Mouse (Mus musculus): ENCODE measurements around the gene Utf1.
A peak's percentile ranks its signal among the peaks of the same experiment; 100 is the strongest.

Gene Utf1

DNA sequence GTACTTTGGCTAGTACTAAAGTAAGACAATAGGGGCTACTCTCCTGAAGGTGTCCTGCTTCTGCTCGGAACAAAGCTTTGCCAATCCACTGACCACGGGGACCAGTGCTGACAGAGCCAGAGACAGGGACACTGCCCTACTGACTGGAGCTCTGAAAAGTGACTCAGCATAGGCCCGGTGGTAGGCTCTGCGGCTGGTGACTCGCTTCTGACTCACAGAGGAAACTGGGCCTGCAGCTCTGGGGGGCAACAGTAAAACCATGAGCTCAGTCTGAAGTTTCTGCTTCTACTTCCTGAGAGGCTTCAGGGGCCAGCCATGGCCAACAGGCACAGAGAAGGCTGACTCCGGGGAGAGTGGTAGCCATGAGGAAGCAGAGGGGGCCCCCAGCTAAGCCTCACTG lies 27.8 kb downstream of the Utf1 start:
- DNase-seq (ENCODE audit: low read depth, low spot score), result no peak

DNA sequence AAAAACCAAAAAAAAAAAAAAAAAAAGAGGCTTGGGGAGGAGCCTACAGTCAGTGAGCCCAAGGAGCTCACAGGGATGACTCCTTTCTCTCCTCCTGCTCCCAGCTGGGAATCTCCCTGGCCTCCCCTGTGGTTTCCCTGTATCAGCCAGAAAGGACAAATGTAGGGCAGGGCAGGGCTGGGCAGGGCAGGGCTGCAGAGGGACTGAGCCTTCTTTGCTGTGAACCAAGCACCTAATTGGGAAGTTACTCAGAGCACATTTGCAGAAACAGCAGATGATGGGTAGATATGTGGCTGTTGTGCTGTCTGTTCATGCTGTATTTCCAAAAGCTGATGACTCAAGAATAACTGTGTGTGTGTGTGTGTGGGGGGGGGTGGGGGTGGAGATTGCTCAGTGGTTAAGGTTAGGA lies 29.3 kb downstream of the Utf1 start:
- DNase-seq (ENCODE audit: low read depth, low spot score), result no peak

DNA sequence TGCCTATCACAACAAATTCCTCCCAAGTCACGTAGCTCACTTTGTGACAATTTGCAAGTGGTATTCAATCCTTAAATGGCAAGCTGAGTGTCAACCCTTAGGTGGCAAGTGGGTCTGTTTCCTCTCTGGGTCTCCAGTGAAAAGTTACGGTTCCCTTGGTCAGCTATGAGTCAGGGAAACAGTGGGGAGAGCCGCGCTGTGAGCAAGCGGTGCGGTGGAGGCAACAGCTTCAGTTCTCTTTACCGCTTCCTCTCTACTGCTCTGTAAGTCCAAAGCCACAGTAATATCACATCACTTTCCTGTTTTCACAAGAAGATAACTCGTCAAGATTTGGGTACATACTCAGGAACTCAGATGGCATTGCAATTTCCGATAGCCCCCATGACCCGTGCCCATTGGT lies 30.7 kb downstream of the Utf1 start:
- DNase-seq (ENCODE audit: low read depth, low spot score), result no peak

DNA sequence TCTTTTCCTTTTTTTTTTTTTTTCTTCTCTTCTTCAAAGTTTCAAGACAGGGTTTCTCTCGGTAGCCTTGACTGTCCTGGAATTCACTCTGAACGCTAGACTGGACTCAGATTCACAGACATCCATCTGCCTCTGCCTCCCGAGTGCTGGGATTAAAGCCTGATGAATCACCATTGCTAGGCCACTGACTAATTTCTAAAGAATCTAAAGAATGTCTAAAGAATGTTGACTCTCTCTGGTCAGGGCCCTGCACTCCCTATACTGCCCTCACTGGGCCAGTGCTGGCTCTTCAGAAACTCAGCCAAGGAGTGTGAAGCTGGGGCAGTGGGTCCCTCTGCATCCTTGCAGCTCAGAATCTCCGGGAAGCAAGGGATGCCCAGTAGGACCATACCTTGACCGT lies 31.9 kb downstream of the Utf1 start:
- no peak for DNase-seq (ENCODE audit: low read depth, low spot score)

DNA sequence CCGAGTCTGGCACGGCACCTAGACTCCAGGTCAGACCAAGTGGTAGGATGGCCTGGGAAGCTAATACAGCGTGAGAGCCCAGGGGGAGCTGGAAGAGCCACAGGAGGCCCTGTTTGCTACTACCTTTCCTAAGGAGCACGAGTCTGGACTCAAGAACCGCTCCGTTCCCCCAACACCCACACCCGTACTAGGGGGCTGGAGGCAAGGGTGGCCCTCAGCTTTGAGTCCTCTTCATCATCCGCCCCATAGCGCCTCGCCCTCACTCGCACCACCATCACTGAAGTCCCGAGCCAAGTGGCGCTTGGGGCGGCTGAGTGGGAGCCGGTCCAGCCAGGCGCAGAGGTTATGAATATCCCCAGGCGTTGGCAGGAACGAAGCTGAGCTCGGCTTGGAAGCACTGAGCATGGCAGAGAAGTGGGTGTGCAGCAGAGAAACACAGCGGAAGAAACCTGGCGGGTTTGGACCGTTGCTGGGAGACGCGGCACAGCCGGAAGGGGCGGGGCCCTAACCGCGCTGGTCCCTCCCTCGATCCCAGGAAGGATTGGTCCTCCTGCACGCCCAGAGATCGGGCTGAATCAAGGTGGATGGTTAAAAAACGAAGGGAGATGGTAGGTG lies 34.8 kb downstream of the Utf1 start, which contains the start of gene 6430531B16Rik:
6430531B16Rik (minus strand) TSS at position 478 of the 615 bp plus-strand sequence.
- DNase-seq (ENCODE audit: low read depth, low spot score), result peak; percentile 78

DNA sequence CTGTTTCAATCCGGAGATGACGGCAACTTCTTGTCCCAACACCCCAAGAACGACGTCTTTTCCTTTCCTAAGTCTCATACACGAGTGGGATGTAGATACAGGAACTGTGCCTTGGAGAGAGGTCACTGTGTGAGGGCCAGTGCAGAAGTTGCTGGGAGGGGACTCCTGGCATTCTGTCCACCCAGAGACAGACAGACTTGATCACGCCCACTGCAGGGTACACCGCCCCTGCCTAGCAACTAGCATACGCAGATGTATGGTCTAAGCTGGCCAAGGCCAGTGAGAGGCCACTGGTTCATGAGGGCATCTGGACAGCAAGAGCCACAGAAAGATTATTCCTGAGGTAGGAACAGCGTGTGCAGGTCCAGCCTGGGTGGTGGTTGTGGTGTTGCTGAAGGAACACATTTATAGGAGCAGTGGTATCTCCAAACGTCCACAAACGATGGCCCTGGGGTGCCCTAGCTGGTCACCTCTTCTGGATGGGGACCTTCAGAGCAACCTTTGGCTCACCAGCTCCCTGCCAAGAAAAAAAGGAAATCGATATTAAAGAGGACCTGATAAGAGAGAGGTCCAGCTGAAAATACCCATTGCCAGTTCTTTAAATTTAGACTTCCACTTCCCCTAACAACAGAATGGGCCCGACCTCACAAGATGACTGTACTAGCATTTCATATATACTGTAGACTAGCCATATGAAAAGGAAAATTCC lies 35.6 kb downstream of the Utf1 start:
- no peak for DNase-seq (ENCODE audit: low read depth, low spot score)

DNA sequence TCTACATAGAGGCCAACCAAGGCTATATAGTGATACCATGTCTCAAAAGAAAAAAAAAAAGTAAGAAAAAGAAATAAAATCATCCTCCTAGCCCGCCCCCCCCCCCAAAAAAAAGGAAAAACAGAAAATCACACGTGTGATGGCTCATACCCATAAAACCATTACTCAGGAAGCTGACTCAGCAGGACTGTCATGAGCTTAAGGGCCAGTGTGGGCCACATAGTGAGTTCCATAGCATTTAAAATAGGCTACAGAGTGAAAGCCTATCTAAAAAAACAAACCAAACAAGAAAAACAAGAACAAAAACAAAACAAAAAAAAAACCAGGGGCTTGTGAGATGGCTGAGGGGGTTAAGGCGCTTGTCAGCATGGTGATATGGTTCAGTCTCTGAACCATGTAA lies 37.2 kb downstream of the Utf1 start:
- DNase-seq (ENCODE audit: low read depth, low spot score), result no peak

DNA sequence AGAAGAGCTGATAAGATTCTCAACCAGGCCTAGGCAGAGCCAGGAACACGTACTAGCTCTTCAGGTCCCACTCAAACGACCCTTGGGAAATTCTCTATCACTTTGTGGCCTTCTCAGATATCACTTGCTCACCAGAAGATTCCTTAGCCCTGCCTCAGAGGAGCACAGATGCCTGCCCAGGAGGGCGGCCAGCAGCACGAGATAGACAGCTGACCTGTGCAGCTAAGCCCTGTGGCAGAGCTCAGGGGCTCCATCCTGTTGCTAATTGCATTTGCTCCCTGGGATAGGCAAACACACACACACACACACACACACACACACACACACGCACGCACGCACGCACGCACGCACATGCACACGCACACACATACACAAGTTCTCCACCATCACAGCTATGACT lies 38.5 kb downstream of the Utf1 start:
- DNase-seq (ENCODE audit: low read depth, low spot score), result no peak

DNA sequence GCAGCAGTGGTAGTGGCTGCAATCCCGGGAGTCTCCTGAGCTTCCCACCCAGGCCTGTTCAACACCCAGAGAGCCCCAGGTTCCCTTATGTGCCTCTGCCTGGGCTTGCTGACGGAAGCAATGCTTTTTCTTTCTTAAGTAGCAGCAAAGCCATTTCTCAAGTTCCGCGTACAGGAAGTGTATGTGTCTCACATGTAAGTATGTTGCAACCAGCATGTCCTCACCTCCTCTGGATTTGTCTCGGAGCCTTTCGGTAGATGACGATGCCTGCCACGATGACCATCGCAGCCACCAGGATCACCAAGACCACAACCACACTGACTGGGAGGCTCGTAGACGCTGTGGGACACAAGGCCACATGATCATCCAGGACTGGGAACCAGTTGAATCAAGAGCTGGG lies 40.9 kb downstream of the Utf1 start:
- DNase-seq (ENCODE audit: low read depth, low spot score), result no peak

DNA sequence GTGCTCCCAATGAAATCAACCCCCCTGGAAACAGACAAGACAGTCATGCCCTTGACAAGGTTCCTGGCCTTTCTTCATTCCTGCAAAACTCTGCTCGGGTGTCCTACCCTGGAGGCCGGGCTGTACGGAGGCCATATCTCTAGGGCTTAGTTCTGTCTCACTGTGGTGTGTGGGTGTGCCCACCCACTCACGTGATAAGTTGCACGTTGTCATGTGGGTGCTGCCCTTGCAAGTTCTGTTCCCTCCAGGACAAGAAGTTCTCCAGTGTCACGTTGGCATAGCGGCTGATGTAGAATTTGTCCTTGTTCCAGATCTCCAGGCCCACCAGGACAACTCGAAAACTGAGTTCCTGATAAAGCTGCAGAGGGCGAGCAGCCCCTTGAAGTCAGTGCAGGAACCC lies 44.7 kb downstream of the Utf1 start:
- DNase-seq (ENCODE audit: low read depth, low spot score), result no peak

DNA sequence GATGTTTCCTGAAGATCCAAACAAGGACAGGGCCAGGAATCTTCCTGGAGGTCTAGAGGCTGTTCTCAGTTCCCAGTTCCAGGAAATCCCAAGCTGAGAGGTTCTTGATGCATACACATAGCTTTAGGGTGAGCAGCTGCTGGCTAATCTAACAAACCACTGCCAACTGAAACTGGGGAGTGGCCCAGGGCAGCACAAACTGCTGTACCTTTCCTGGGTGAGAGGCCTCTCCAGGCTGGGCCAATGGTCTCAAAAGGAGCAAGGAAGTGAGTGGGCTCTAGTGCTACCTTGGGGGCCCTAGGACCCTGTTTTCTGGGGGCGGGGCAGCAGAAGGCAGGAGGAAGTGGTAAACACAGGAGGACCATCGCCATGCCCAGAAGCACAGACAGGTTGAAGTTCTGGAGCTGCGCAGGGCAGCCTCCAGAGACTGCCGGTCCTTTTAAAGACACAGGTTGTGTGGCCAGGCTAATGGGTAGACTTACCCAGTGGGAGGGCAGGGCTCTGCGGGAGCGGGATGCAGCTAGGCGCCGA lies 47.3 kb downstream of the Utf1 start:
- no peak for DNase-seq (ENCODE audit: low read depth, low spot score)

DNA sequence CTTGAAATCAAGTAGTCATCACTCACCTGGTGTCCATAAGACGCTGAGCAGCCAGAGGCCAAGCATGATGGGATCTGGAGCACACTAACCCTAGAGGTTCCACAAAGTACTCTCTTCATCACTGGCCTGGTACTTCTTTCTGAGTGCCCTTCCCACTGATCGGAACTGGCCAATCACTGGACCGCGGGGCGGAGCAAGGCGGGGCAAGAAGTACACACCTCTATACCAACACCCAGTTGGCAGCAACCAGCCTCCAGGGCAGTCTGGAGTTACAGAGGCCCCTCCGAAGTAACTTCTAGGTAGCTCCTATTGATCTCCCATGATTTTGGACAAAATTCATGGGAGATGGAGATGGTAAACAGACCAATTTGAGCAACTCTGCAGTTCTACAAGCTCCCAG lies 48.8 kb downstream of the Utf1 start, which contains the start of gene Adam8:
Adam8 (minus strand) TSS at position 157 of the 400 bp plus-strand sequence.
- no peak for DNase-seq (ENCODE audit: low read depth, low spot score)

DNA sequence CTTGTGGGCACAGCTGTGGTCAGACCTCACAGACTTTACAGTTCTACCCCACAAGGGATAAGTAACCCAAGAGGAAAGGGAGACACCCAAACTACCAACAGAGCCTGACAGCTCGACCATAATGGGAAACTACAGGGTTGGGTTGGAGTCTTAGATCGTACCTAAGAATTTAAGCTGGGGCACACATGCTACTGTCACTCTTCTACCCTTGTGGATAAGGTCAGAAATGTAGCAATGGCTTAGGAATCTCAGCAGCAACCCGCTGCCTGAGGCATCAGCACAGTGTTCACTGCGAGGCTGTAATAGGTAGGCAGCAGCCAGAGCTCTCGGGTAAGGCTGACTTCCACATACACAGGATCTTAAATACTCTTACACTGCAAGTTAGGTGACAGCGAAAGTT lies 49.9 kb downstream of the Utf1 start:
- no peak for DNase-seq (ENCODE audit: low read depth, low spot score)

DNA sequence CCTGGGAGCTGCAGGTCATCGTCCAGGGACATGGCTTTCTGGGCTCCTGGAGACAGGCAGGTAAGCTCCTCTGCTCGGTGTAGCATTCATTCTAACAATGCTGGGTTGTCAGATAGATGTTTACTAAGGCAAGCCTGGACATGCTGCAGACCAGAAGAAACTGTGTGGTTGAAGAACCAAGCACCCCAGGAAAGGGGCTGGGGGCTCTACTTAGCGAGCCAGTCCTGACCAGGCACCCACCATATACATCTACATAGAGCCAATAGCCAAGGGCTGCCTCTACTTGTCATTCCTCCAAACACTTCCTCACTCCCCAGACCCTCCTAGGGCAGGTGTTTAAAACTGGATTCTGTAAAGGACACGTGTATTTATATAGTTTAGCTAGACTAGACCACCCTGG lies 50.6 kb downstream of the Utf1 start:
- DNase-seq (ENCODE audit: low read depth, low spot score), result no peak

DNA sequence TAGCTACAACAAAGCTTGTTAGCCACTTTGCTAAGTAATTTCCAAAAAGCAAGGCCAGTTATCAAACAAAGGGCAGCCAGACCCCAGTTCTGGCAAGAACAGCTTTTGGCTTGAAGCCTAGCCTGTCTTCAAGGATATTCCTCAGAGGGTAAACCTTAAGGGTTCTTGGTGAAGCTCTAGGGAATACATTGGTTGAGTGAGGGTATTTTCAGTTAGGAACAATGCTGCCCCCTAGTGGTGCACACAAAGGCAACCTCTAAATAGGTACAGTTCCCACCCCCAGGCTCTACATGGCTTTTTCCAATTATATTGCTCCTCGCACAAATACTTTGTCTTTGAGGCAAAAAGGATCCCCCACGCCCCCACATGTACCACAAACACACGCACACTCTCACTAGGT lies 51.1 kb downstream of the Utf1 start:
- DNase-seq (ENCODE audit: low read depth, low spot score), result peak; percentile 77
